Mouse (Mus musculus) ES-E14 (cell line): Measurements from ENCODE around the gene St3gal3. TPM values are rescaled to one million over a fixed set of nuclear protein-coding genes. Genes with fewer than 3 reads are reported as not detected.

Experiments
- DNase-seq: peaks from one replicate; pipeline ENCODE4 v3.0.0-alpha.2; 2013; ENCODE audit warnings: low read depth, low spot score
- H3K27ac ChIP-seq: 2 replicates; pipeline ENCODE4 v1.5.1; 2012; ENCODE audit warnings: low read depth, mild to moderate bottlenecking, low read length, moderate library complexity, mixed read lengths; ENCODE audit not compliant: poor library complexity, insufficient read depth, severe bottlenecking
- H3K36me3 ChIP-seq: 2 replicates; pipeline ENCODE4 v1.6.1; 2012; ENCODE audit warnings: mild to moderate bottlenecking, low read length, moderate library complexity, mixed read lengths; ENCODE audit not compliant: control insufficient read depth, poor library complexity, insufficient read depth, severe bottlenecking
- H3K4me1 ChIP-seq, 2 experiments: fragments of 150-350 bp in 1 of 2; sonication (generic) in 1 of 2; 2 replicates each; pipeline ENCODE4 v1.6.1; 2012; ENCODE audit warnings: low read length in 2 of 2, mild to moderate bottlenecking in 1 of 2, mixed read lengths in 1 of 2; ENCODE audit not compliant: control insufficient read depth in 2 of 2, insufficient read depth in 2 of 2, poor library complexity in 1 of 2
- H3K4me3 ChIP-seq, 2 experiments: fragments of 150-350 bp in 1 of 2; sonication (generic) in 1 of 2; 2 replicates each; pipeline ENCODE4 v1.5.1; 2012; ENCODE audit warnings: low read length in 2 of 2, low read depth in 1 of 2, mild to moderate bottlenecking in 1 of 2, mixed read lengths in 1 of 2; ENCODE audit not compliant: insufficient read depth in 1 of 2, poor library complexity in 1 of 2, severe bottlenecking in 1 of 2
- H3K9ac ChIP-seq: 2 replicates; pipeline ENCODE4 v1.6.1; 2012; ENCODE audit warnings: low read depth, mild to moderate bottlenecking, low read length, mixed read lengths; ENCODE audit not compliant: poor library complexity, insufficient read depth, severe bottlenecking
- H3K9me3 ChIP-seq: fragments of 150-350 bp; sonication (generic); 2 replicates; pipeline ENCODE4 v1.6.1; 2012; ENCODE audit warnings: low read depth, mild to moderate bottlenecking, low read length; ENCODE audit not compliant: control insufficient read depth, insufficient read depth
- CHD2 ChIP-seq: IDR thresholded peaks from 2 replicates; pipeline ENCODE4 v1.6.1; 2014; ENCODE audit warnings: mild to moderate bottlenecking, low read depth, low read length, inconsistent platforms
- HCFC1 ChIP-seq: IDR thresholded peaks from 2 replicates; pipeline ENCODE4 v1.6.1; 2012; ENCODE audit warnings: low read length, inconsistent platforms, borderline replicate concordance; ENCODE audit not compliant: insufficient read depth
- MAFK ChIP-seq: IDR thresholded peaks from 2 replicates; pipeline ENCODE4 v1.6.1; 2014; ENCODE audit warnings: mild to moderate bottlenecking, low read depth, low read length, inconsistent platforms; ENCODE audit not compliant: insufficient read depth
- ZC3H11A ChIP-seq: IDR thresholded peaks from 2 replicates; pipeline ENCODE4 v1.6.1; 2012; ENCODE audit warnings: low read depth, mild to moderate bottlenecking, inconsistent platforms, low read length, borderline replicate concordance
- ZNF384 ChIP-seq: IDR thresholded peaks from 2 replicates; pipeline ENCODE4 v1.6.1; 2012; ENCODE audit warnings: low read depth, low read length, inconsistent platforms
- in situ Hi-C, 2 experiments: fragments of 600-800 bp; cut with MboI; formaldehyde crosslinking; loops; one replicate each; pipeline ENCODE4 v1.15.1; 2025; ENCODE audit warnings: low sequenced_read_pairs in 2 of 2, inconsistent platforms in 1 of 2; ENCODE audit not compliant: unreplicated experiment in 2 of 2
- total RNA-seq: library from RNA; depleted of rRNA; stranded (reverse); fragments of 300-350 nt; gene quantifications from 2 replicates; pipeline ENCODE4 v1.2.3, GENCODE M21; 2012

Gene St3gal3
- total RNA-seq, 1 experiment, result 10.9 TPM

GRCm38 (mm10) chr4:117914031-117914430 is 220.7 kb downstream of the St3gal3 start:
- Histone ChIP-seq H3K9ac (peak overlapping the region; percentile 95), H3K9me3 (no peaks in the 10 kb centered on the region), H3K4me1 (peaks cover 0 to 10% of the 10 kb centered on the region in 2 experiments; a peak in 2 of 4 replicates), H3K4me3 (peak overlapping the region; percentile 69 to 91), H3K36me3 (peaks cover 12% of the 10 kb centered on the region), H3K27ac (no peak overlapping the region; the same call in 1 of the 2 replicates)
- in situ Hi-C loops, result no loop called here
- no peak for TF ChIP-seq ZNF384
- TF ChIP-seq CHD2, result no peak
- no peak for TF ChIP-seq MAFK
- TF ChIP-seq HCFC1, result no peak
- TF ChIP-seq ZC3H11A, result no peak
- DNase-seq, result no peak

GRCm38 (mm10) chr4:117913421-117913820 is 221.3 kb downstream of the St3gal3 start:
- peak overlapping the region in 1 of 2 experiments; percentile 91; a peak in 1 of 4 replicates for H3K4me3 ChIP-seq
- no peak for TF ChIP-seq MAFK
- TF ChIP-seq ZNF384, result no peak
- no peak for TF ChIP-seq HCFC1
- TF ChIP-seq CHD2, result no peak
- TF ChIP-seq ZC3H11A, result no peak
- H3K9ac ChIP-seq, result peak overlapping the region; percentile 95; the same call in 1 of the 2 replicates
- H3K4me1 ChIP-seq, result peaks cover 0 to 10% of the 10 kb centered on the region in 2 experiments; a peak in 2 of 4 replicates
- DNase-seq, result no peak
- in situ Hi-C loops, result no loop called here
- H3K36me3 ChIP-seq, result peaks cover 12% of the 10 kb centered on the region
- H3K27ac ChIP-seq, result no peak overlapping the region
- no peaks in the 10 kb centered on the region for H3K9me3 ChIP-seq

GRCm38 (mm10) chr4:117912685-117913273 is 221.9 kb downstream of the St3gal3 start:
- no peak overlapping the region for H3K9ac ChIP-seq
- H3K27ac ChIP-seq, result no peak overlapping the region
- H3K4me3 ChIP-seq, result no peak overlapping the region
- no peak for TF ChIP-seq ZC3H11A
- TF ChIP-seq ZNF384, result no peak
- no peak for TF ChIP-seq CHD2
- no peak for TF ChIP-seq HCFC1
- TF ChIP-seq MAFK, result no peak
- no peaks in the 10 kb centered on the region for H3K9me3 ChIP-seq
- DNase-seq, result no peak
- H3K36me3 ChIP-seq, result peaks cover 15% of the 10 kb centered on the region
- in situ Hi-C loops, result no loop called here
- peaks cover 0 to 10% of the 10 kb centered on the region in 2 experiments; a peak in 2 of 4 replicates for H3K4me1 ChIP-seq

GRCm38 (mm10) chr4:117912131-117912561 is 222.6 kb downstream of the St3gal3 start:
- Histone ChIP-seq H3K27ac (no peak overlapping the region), H3K9ac (no peak overlapping the region), H3K36me3 (peaks cover 19% of the 10 kb centered on the region), H3K4me3 (no peak overlapping the region), H3K4me1 (peaks cover 0 to 10% of the 10 kb centered on the region in 2 experiments; a peak in 2 of 4 replicates), H3K9me3 (no peaks in the 10 kb centered on the region)
- in situ Hi-C loops, result no loop called here
- no peak for DNase-seq
- TF ChIP-seq ZC3H11A, result no peak
- TF ChIP-seq MAFK, result peak; percentile 74
- no peak for TF ChIP-seq CHD2
